Mouse (Mus musculus): ENCODE measurements around the gene Tespa1.
A peak's percentile ranks its signal among the peaks of the same experiment; 100 is the strongest.
"Not testable (repeated sequence)": the region's sequence is repeated elsewhere in the genome, so short reads cannot be mapped to it uniquely, and the experiment has no call there.

Gene Tespa1

GRCm38 (mm10) chr10:130322637-130323036 lies at the start of gene Tespa1:
Gene Tespa1 (plus strand): TSS chr10:130322870.
- peak; percentile 38 to 53 for DNase-seq

- DNase-seq: no peak
These were observed 46.9 kb upstream of the Tespa1 start for GRCm38 (mm10) chr10:130275759-130276158.

- DNase-seq: no peak
These were observed 46.2 kb upstream of the Tespa1 start for GRCm38 (mm10) chr10:130276496-130276895.

GRCm38 (mm10) chr10:130280066-130280465 lies 42.6 kb upstream of the Tespa1 start, which contains the start of gene Neurod4:
Gene Neurod4 (minus strand): TSS chr10:130280240.
- peak in 1 of 2 experiments; percentile 3 for DNase-seq

- DNase-seq: no peak
These were observed 40.7 kb upstream of the Tespa1 start for GRCm38 (mm10) chr10:130281982-130282449.

GRCm38 (mm10) chr10:130287201-130287600 lies 35.5 kb upstream of the Tespa1 start:
- no peak for DNase-seq

GRCm38 (mm10) chr10:130288007-130288406 lies 34.7 kb upstream of the Tespa1 start:
- DNase-seq: no peak

- no peak for DNase-seq
These were observed 28.8 kb upstream of the Tespa1 start for GRCm38 (mm10) chr10:130293741-130294408.

GRCm38 (mm10) chr10:130298748-130299147 lies 23.9 kb upstream of the Tespa1 start:
- DNase-seq: not testable (repeated sequence)

- DNase-seq: not testable (repeated sequence)
These were observed 18.5 kb upstream of the Tespa1 start for GRCm38 (mm10) chr10:130304138-130304537.

- no peak for DNase-seq
These were observed 11.0 kb upstream of the Tespa1 start for GRCm38 (mm10) chr10:130311534-130312227.

- DNase-seq: peak in 1 of 2 experiments; percentile 35
These were observed 9.1 kb upstream of the Tespa1 start for GRCm38 (mm10) chr10:130313531-130313930.

GRCm38 (mm10) chr10:130314110-130314829 lies 8.4 kb upstream of the Tespa1 start:
- DNase-seq: no peak

GRCm38 (mm10) chr10:130315846-130316245 lies 6.8 kb upstream of the Tespa1 start:
- no peak for DNase-seq

GRCm38 (mm10) chr10:130318720-130319119 lies 4.0 kb upstream of the Tespa1 start:
- DNase-seq: no peak

- no peak for DNase-seq
These were observed 2.0 kb upstream of the Tespa1 start for GRCm38 (mm10) chr10:130320715-130321114.

- DNase-seq: no peak
These were observed 608 bp upstream of the Tespa1 start for GRCm38 (mm10) chr10:130322062-130322461.

GRCm38 (mm10) chr10:130324243-130324642 lies 1.6 kb downstream of the Tespa1 start:
- no peak for DNase-seq

- no peak for DNase-seq
These were observed 8.0 kb downstream of the Tespa1 start for GRCm38 (mm10) chr10:130330711-130331110.

- no peak for DNase-seq
These were observed 13.7 kb downstream of the Tespa1 start for GRCm38 (mm10) chr10:130336385-130336784.

GRCm38 (mm10) chr10:130337581-130337980 lies 14.9 kb downstream of the Tespa1 start:
- DNase-seq: no peak

- DNase-seq: not testable (repeated sequence)
These were observed 17.4 kb downstream of the Tespa1 start for GRCm38 (mm10) chr10:130340050-130340449.

- DNase-seq: no peak
These were observed 21.4 kb downstream of the Tespa1 start for GRCm38 (mm10) chr10:130344056-130344455.

Data from spleen, adult 18-20 months (tissue).